Mouse (Mus musculus) gastrocnemius, postnatal 10 days (tissue): ENCODE results near the gene Eftud2. TPM values are rescaled to one million over a fixed set of nuclear protein-coding genes. Genes with fewer than 3 reads are reported as not detected.
A peak's percentile ranks its signal among the peaks of the same experiment; 100 is the strongest.

Source experiments
- DNase-seq: peaks from one replicate; pipeline ENCODE4 v3.0.0; 2021; ENCODE audit warnings: mixed read lengths
- long read RNA-seq, 2 experiments: library from polyadenylated mRNA; stranded (forward); transcript quantifications; one replicate each; pipeline ENCODE4 v2.0.0; 2021
- total RNA-seq, 2 experiments: library from RNA; stranded (reverse); gene quantifications; 2 replicates each; pipeline ENCODE4 v1.2.3; 2021

Eftud2 gene
- 10 to 100 TPM; 49.5 to 52.3 TPM for total RNA-seq
- long read RNA-seq, experiment 1, transcript Eftud2-201 (28 exons, 3,324 nt), result major isoform, 94 of 107 reads
- long read RNA-seq, experiment 1, partial matches to known transcripts, result 6 of 107 reads
- long read RNA-seq, experiment 1, other reads (novel, unspliced or antisense), result 4 of 107 reads
- long read RNA-seq, experiment 2, transcript Eftud2-201 (28 exons, 3,324 nt), result major isoform, 81 of 92 reads
- long read RNA-seq, experiment 2, partial matches to known transcripts, result 5 of 92 reads
- long read RNA-seq, experiment 2, other reads (novel, unspliced or antisense), result 5 of 92 reads

GRCm38 (mm10) chr11:102880585-102881313, at the start of gene Eftud2, which contains the start of gene Ccdc103:
Eftud2 (minus strand) TSS chr11:102880985.
Ccdc103 (plus strand) TSS chr11:102881204.
- peak; percentile 90 for DNase-seq

GRCm38 (mm10) chr11:102925351-102925717, 44.5 kb upstream of the Eftud2 start:
- DNase-seq, result peak; percentile 36

- DNase-seq, result peak; percentile 93
Measured at GRCm38 (mm10) chr11:102924557-102925350, 44.0 kb upstream of the Eftud2 start, which contains the start of gene Kif18b. Kif18b (minus strand) TSS chr11:102925124.

- DNase-seq, result no peak
Measured at GRCm38 (mm10) chr11:102921491-102921890, 40.7 kb upstream of the Eftud2 start.

GRCm38 (mm10) chr11:102918077-102918476, 37.3 kb upstream of the Eftud2 start:
- no peak for DNase-seq

GRCm38 (mm10) chr11:102915380-102915779, 34.6 kb upstream of the Eftud2 start:
- no peak for DNase-seq

GRCm38 (mm10) chr11:102911376-102911775, 30.6 kb upstream of the Eftud2 start:
- no peak for DNase-seq

GRCm38 (mm10) chr11:102903654-102904053, 22.9 kb upstream of the Eftud2 start:
- DNase-seq, result no peak

- no peak for DNase-seq
Measured at GRCm38 (mm10) chr11:102902107-102902506, 21.3 kb upstream of the Eftud2 start.

GRCm38 (mm10) chr11:102901199-102901598, 20.4 kb upstream of the Eftud2 start:
- no peak for DNase-seq

- DNase-seq, result peak; percentile 90
Measured at GRCm38 (mm10) chr11:102900763-102901162, 20.0 kb upstream of the Eftud2 start, which contains the start of gene Gfap. Gfap (minus strand) TSS chr11:102900912.

GRCm38 (mm10) chr11:102898408-102898807, 17.6 kb upstream of the Eftud2 start:
- no peak for DNase-seq

- DNase-seq, result no peak
Measured at GRCm38 (mm10) chr11:102896641-102897040, 15.9 kb upstream of the Eftud2 start.

- DNase-seq, result no peak
Measured at GRCm38 (mm10) chr11:102895779-102896178, 15.0 kb upstream of the Eftud2 start.

- DNase-seq, result no peak
Measured at GRCm38 (mm10) chr11:102894716-102895115, 13.9 kb upstream of the Eftud2 start.

- DNase-seq, result peak; percentile 44
Measured at GRCm38 (mm10) chr11:102893015-102893651, 12.3 kb upstream of the Eftud2 start.

GRCm38 (mm10) chr11:102890096-102890495, 9.3 kb upstream of the Eftud2 start:
- no peak for DNase-seq

- no peak for DNase-seq
Measured at GRCm38 (mm10) chr11:102888135-102888534, 7.3 kb upstream of the Eftud2 start.

- no peak for DNase-seq
Measured at GRCm38 (mm10) chr11:102887433-102887832, 6.6 kb upstream of the Eftud2 start.

GRCm38 (mm10) chr11:102884616-102885219, 3.9 kb upstream of the Eftud2 start, which contains the start of gene Fam187a:
Fam187a (plus strand) TSS chr11:102885169.
- no peak for DNase-seq
